Mouse (Mus musculus): ENCODE data around the gene Cyp2c23. TPM values are rescaled to one million over a fixed set of nuclear protein-coding genes. Genes with fewer than 3 reads are reported as not detected.

Cyp2c23 gene
- total and polyA plus RNA-seq, 3 experiments: 0.11 TPM; not detected in 2

DNA sequence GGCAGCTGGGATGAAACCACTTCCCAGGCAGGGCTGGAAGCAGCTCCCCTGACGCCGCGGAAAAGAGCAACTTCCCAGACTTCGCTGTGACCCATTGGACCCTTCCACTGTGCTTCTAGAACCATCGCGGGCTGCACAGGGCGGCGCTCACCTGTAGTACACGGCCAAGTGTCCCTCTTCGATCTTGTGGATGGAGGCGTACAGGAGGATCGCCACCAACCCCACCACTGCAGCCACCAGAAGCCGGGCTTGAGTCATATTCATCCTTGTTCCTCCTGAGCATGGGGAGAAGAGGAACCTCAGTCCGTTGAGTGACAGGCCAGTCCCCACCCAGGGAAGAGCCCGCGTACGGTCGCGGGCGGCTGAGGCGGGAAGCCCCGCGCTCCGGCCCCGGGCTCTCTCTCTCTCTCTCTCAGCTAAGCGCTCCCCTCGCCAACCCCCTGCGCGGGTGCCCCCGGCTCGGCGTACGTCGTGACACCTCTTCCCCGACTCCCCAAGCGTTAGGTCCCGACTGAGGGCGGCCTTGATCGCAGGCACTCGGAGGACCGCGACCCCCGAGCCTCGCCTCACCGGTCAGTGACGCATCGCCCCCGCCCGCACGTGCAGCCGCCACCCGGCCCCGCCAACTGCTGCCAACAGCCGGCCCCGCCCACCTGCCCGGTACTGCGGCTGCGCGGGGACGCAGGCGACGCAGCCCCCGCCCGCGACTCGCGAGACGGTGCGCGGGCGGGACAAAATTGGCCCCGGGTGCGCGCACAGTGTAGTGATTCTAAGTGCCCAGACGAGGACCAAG is 40.3 kb upstream of the Cyp2c23 start, which contains the start of gene Erlin1:
Gene Erlin1 (minus strand): TSS at position 665 of the 793 bp plus-strand sequence.
- Histone ChIP-seq H3K9me3 (replicated peaks) (no peaks in the 10 kb centered on the region), H3K27me3 (ENCODE audit: insufficient read depth, low read length) (no peaks in the 10 kb centered on the region), H3K4me1 (ENCODE audit: insufficient read depth, low read depth, low read length) (peaks cover 36% of the 10 kb centered on the region), H3K36me3 (replicated peaks) (peaks cover 50% of the 10 kb centered on the region), H3K4me3 (ENCODE audit: low read depth, low read length) (peak within 1 kb of the TSS; percentile 83)
- no peak for TF ChIP-seq GATA2 (IDR thresholded peaks at IDR 0.05; ENCODE audit: borderline replicate concordance, low read depth, low read length)
- no peak for TF ChIP-seq CTCF (IDR thresholded peaks at IDR 0.05; ENCODE audit: low read depth, low read length)
- no peak for TF ChIP-seq POLR2AphosphoS5 (IDR thresholded peaks at IDR 0.05; ENCODE audit: insufficient replicate concordance, low read depth, low read length)
- no peak for TF ChIP-seq TAL1 (conservative IDR thresholded peaks at IDR 0.05; ENCODE audit: low read depth, low read length)
- no peak for TF ChIP-seq GATA1 (IDR thresholded peaks at IDR 0.05; ENCODE audit: borderline replicate concordance, low read length)
- ATAC-seq (ENCODE audit: extremely low read depth, insufficient number of reproducible peaks, low FRiP score, poor library complexity, severe bottlenecking) (peak; percentile 34; the same call in 1 of the 2 replicates), DNase-seq (ENCODE audit: low spot score) (peak; percentile 72)

DNA sequence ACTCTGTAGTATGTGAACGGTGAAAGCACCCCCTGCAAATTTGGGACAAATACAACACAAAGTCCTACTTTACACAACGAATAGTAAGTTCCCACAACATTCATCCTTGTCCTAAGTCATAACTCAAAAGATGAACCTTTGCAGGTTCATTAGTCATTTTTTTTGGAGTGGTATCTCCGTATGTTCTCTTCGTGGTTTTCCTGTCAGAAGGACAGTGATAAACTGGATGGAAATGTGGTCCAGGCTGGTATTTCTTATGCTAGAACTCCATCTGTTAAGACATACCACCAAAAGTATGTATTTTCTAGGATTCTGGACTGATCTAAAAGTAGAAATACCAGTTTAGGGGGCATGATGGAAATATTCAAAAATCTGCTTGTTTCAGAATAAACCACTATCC is 39.2 kb upstream of the Cyp2c23 start:
- no peaks in the 10 kb centered on the region for H3K9me3 ChIP-seq (replicated peaks)
- H3K36me3 ChIP-seq (replicated peaks): peaks cover 52% of the 10 kb centered on the region
- DNase-seq (ENCODE audit: low spot score) (no peak), ATAC-seq (ENCODE audit: extremely low read depth, insufficient number of reproducible peaks, low FRiP score, poor library complexity, severe bottlenecking) (no peak)
- peaks cover 36% of the 10 kb centered on the region for H3K4me1 ChIP-seq (ENCODE audit: insufficient read depth, low read depth, low read length)
- no peak for TF ChIP-seq GATA2 (IDR thresholded peaks at IDR 0.05; ENCODE audit: borderline replicate concordance, low read depth, low read length)
- no peak for TF ChIP-seq CTCF (IDR thresholded peaks at IDR 0.05; ENCODE audit: low read depth, low read length)
- no peak for TF ChIP-seq GATA1 (IDR thresholded peaks at IDR 0.05; ENCODE audit: borderline replicate concordance, low read length)
- TF ChIP-seq TAL1 (conservative IDR thresholded peaks at IDR 0.05; ENCODE audit: low read depth, low read length): no peak
- no peak for TF ChIP-seq POLR2AphosphoS5 (IDR thresholded peaks at IDR 0.05; ENCODE audit: insufficient replicate concordance, low read depth, low read length)
- no peak overlapping the region; the same call in 1 of the 2 replicates for H3K4me3 ChIP-seq (ENCODE audit: low read depth, low read length)
- no peaks in the 10 kb centered on the region for H3K27me3 ChIP-seq (ENCODE audit: insufficient read depth, low read length)

DNA sequence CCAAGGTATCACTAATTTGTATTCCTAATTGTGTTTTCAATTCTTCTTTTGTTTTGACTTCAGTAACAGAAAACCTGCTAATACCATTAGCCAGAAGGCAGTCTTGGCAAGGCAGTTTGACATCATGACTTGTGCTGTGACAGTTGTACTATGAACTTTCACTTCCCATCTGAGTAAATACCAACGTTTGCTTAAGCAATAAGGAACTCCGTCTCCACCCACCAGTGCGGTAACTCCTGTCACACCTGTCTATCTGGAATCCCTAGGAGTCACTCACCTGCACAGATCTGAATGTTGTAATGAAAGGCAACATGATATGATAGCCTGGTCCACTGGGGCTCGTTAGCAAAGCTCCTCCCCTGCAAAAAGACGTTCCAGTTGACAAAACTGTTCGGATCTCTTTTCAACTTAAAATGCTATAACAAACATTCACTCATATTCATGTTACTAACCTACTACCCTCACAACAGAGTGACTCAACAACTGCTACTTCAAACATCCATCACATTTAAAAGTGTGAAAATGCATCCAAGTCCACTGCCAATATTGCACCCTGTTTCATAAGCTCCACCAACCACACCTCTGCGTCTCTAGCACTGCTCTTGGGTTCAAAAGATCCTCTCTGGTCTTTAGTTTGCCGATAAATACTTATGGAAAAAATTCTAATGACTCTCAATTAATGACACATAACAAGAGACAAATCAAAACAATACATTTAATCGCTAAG is 38.5 kb upstream of the Cyp2c23 start:
- Histone ChIP-seq H3K36me3 (replicated peaks) (peaks cover 52% of the 10 kb centered on the region), H3K4me3 (ENCODE audit: low read depth, low read length) (no peak overlapping the region)

DNA sequence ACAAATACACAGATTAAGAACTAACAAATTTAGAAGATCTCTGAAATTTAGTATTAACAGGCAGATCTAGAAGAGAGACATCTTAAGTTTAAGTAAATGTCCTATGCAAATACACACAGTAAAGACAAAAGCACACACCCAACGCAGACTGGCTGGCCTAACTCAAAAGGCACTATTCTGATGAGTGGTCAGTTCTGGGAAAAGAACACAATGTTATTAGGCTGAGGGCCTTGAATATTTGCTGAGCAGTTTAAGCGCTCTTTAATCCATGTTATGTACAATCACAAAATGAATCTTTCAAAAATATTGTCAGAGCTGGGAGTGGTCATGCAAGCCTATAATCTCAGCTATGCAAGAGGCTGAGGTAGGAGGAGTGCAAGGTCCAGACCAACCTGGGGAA is 35.7 kb upstream of the Cyp2c23 start:
- Histone ChIP-seq H3K36me3 (replicated peaks) (peaks cover 61% of the 10 kb centered on the region), H3K27me3 (ENCODE audit: insufficient read depth, low read length) (no peaks in the 10 kb centered on the region), H3K9me3 (replicated peaks) (no peaks in the 10 kb centered on the region), H3K4me3 (ENCODE audit: low read depth, low read length) (no peak overlapping the region), H3K4me1 (ENCODE audit: insufficient read depth, low read depth, low read length) (peaks cover 20% of the 10 kb centered on the region)
- ATAC-seq (ENCODE audit: extremely low read depth, insufficient number of reproducible peaks, low FRiP score, poor library complexity, severe bottlenecking) (no peak), DNase-seq (ENCODE audit: low spot score) (no peak)
- no peak for TF ChIP-seq GATA2 (IDR thresholded peaks at IDR 0.05; ENCODE audit: borderline replicate concordance, low read depth, low read length)
- no peak for TF ChIP-seq TAL1 (conservative IDR thresholded peaks at IDR 0.05; ENCODE audit: low read depth, low read length)
- TF ChIP-seq POLR2AphosphoS5 (IDR thresholded peaks at IDR 0.05; ENCODE audit: insufficient replicate concordance, low read depth, low read length): no peak
- no peak for TF ChIP-seq CTCF (IDR thresholded peaks at IDR 0.05; ENCODE audit: low read depth, low read length)
- no peak for TF ChIP-seq GATA1 (IDR thresholded peaks at IDR 0.05; ENCODE audit: borderline replicate concordance, low read length)

More for the DNA sequence above, 38.5 kb upstream of the Cyp2c23 start:
- no peaks in the 10 kb centered on the region for H3K27me3 ChIP-seq (ENCODE audit: insufficient read depth, low read length)
- DNase-seq (ENCODE audit: low spot score) (no peak), ATAC-seq (ENCODE audit: extremely low read depth, insufficient number of reproducible peaks, low FRiP score, poor library complexity, severe bottlenecking) (no peak)
- H3K4me1 ChIP-seq (ENCODE audit: insufficient read depth, low read depth, low read length): peaks cover 36% of the 10 kb centered on the region
- TF ChIP-seq GATA2 (IDR thresholded peaks at IDR 0.05; ENCODE audit: borderline replicate concordance, low read depth, low read length): no peak
- TF ChIP-seq CTCF (IDR thresholded peaks at IDR 0.05; ENCODE audit: low read depth, low read length): no peak
- no peak for TF ChIP-seq POLR2AphosphoS5 (IDR thresholded peaks at IDR 0.05; ENCODE audit: insufficient replicate concordance, low read depth, low read length)
- TF ChIP-seq TAL1 (conservative IDR thresholded peaks at IDR 0.05; ENCODE audit: low read depth, low read length): no peak
- TF ChIP-seq GATA1 (IDR thresholded peaks at IDR 0.05; ENCODE audit: borderline replicate concordance, low read length): no peak
- no peaks in the 10 kb centered on the region for H3K9me3 ChIP-seq (replicated peaks)

GRCm38 (mm10) chr19:44063773-44064172 is 34.8 kb upstream of the Cyp2c23 start:
- TF ChIP-seq GATA1 (IDR thresholded peaks at IDR 0.05; ENCODE audit: borderline replicate concordance, low read length) (no peak), TAL1 (conservative IDR thresholded peaks at IDR 0.05; ENCODE audit: low read depth, low read length) (no peak), CTCF (IDR thresholded peaks at IDR 0.05; ENCODE audit: low read depth, low read length) (no peak), GATA2 (IDR thresholded peaks at IDR 0.05; ENCODE audit: borderline replicate concordance, low read depth, low read length) (no peak), POLR2AphosphoS5 (IDR thresholded peaks at IDR 0.05; ENCODE audit: insufficient replicate concordance, low read depth, low read length) (no peak)
- no peaks in the 10 kb centered on the region for H3K27me3 ChIP-seq (ENCODE audit: insufficient read depth, low read length)
- no peaks in the 10 kb centered on the region for H3K9me3 ChIP-seq (replicated peaks)
- no peak for DNase-seq (ENCODE audit: low spot score)
- H3K36me3 ChIP-seq (replicated peaks): peaks cover 68% of the 10 kb centered on the region
- no peak for ATAC-seq (ENCODE audit: extremely low read depth, insufficient number of reproducible peaks, low FRiP score, poor library complexity, severe bottlenecking)
- H3K4me1 ChIP-seq (ENCODE audit: insufficient read depth, low read depth, low read length): peaks cover 12% of the 10 kb centered on the region
- H3K4me3 ChIP-seq (ENCODE audit: low read depth, low read length): no peak overlapping the region

- no peaks in the 10 kb centered on the region for H3K9me3 ChIP-seq (replicated peaks)
- no peak for ATAC-seq (ENCODE audit: extremely low read depth, insufficient number of reproducible peaks, low FRiP score, poor library complexity, severe bottlenecking)
- H3K27me3 ChIP-seq (ENCODE audit: insufficient read depth, low read length): no peaks in the 10 kb centered on the region
- peaks cover 74% of the 10 kb centered on the region for H3K36me3 ChIP-seq (replicated peaks)
- no peak for TF ChIP-seq GATA2 (IDR thresholded peaks at IDR 0.05; ENCODE audit: borderline replicate concordance, low read depth, low read length)
- TF ChIP-seq GATA1 (IDR thresholded peaks at IDR 0.05; ENCODE audit: borderline replicate concordance, low read length): no peak
- no peak for TF ChIP-seq TAL1 (conservative IDR thresholded peaks at IDR 0.05; ENCODE audit: low read depth, low read length)
- TF ChIP-seq POLR2AphosphoS5 (IDR thresholded peaks at IDR 0.05; ENCODE audit: insufficient replicate concordance, low read depth, low read length): no peak
- no peak for DNase-seq (ENCODE audit: low spot score)
- no peaks in the 10 kb centered on the region for H3K4me1 ChIP-seq (ENCODE audit: insufficient read depth, low read depth, low read length)
- no peak overlapping the region for H3K4me3 ChIP-seq (ENCODE audit: low read depth, low read length)
These were observed 31.2 kb upstream of the Cyp2c23 start for GRCm38 (mm10) chr19:44060226-44060625.
